Comparison of ENCODE assay signal across 9 mouse cellular contexts in genomic region chr11:89303421-89303820, GRCm38 (mm10). TPM values are rescaled to one million over a fixed set of nuclear protein-coding genes. Genes with fewer than 3 reads are reported as not detected.
A peak's percentile ranks its signal among the peaks of the same experiment; 100 is the strongest.
DNase-seq lines count a peak whose midpoint lies in the region; ATAC-seq and TF ChIP-seq lines count a peak whose summit lies in the region.
"Had no signal": no experiment of that assay in that cellular context is flagged by ENCODE, and none has a peak within 500 bp of the region (broad histone marks: within the 10 kb centered on the region; RNA-seq: fewer than 3 reads in every experiment).

No protein-coding gene starts in this region.

- peak overlapping the region; percentile 94 for H3K27ac ChIP-seq in forebrain, embryonic 15.5 days (replicated peaks)
- H3K27ac ChIP-seq in lung, embryonic 14.5 days (ENCODE audit: low read depth) = no peak overlapping the region
- H3K27ac ChIP-seq in olfactory bulb, adult 2 months (ENCODE audit: insufficient read depth, low read depth, low read length) = peak overlapping the region; percentile 52; the same call in 1 of the 2 replicates

- 2% methylated on average over 13 of the region's 16 CpGs for WGBS in forebrain, embryonic 15.5 days
- 1% methylated on average over 15 of the region's 16 CpGs for WGBS in lung, embryonic 14.5 days
- under 1% methylated on average over 16 of the region's 16 CpGs for WGBS in olfactory bulb, adult 2 months

- no peak for TF ChIP-seq POLR2A in olfactory bulb, adult 2 months (IDR thresholded peaks at IDR 0.05; ENCODE audit: insufficient read depth, low read depth, low read length)

- no peaks in the 10 kb centered on the region for H3K9me3 ChIP-seq in forebrain, embryonic 15.5 days
- no peaks in the 10 kb centered on the region for H3K9me3 ChIP-seq in lung, embryonic 14.5 days (ENCODE audit: low read depth, low read length)

- H3K4me1 ChIP-seq in forebrain, embryonic 15.5 days = peaks cover 30% of the 10 kb centered on the region
- H3K4me1 ChIP-seq in lung, embryonic 14.5 days (ENCODE audit: insufficient read depth) = peaks cover 7% of the 10 kb centered on the region
- H3K4me1 ChIP-seq in olfactory bulb, adult 2 months (ENCODE audit: control insufficient read depth, insufficient read depth, low read length) = peaks cover 7% of the 10 kb centered on the region

- H3K27me3 ChIP-seq in forebrain, embryonic 15.5 days = peaks cover 7% of the 10 kb centered on the region; the same call in 1 of the 2 replicates
- peaks cover 27% of the 10 kb centered on the region for H3K27me3 ChIP-seq in lung, embryonic 14.5 days (ENCODE audit: insufficient read depth, low read length)

- H3K9ac ChIP-seq in forebrain, embryonic 15.5 days (replicated peaks) = no peak overlapping the region
- no peak overlapping the region for H3K9ac ChIP-seq in lung, embryonic 14.5 days

- peak; percentile 58 to 68 for DNase-seq in CD8-positive naive resting alpha-beta T cell, adult 2 months (ENCODE audit: low read depth in 2 of 2, low spot score in 2 of 2)
- peak; percentile 85 to 88 for DNase-seq in heart, postnatal 14 days
- DNase-seq in layer of hippocampus, adult 18-20 months (ENCODE audit: low spot score in 2 of 2) = peak; percentile 83 to 88
- DNase-seq in lung, embryonic 14.5 days = peak; percentile 94
- peak; percentile 69 to 76 for DNase-seq in thymus, adult 18-20 months

- intact Hi-C loops in heart, postnatal 14 days (cut with DNase I) = loop anchor here (1.0 kb wide), 1 partner anchor 138 kb away; no protein-coding TSS in a partner anchor

- H3K4me2 ChIP-seq in forebrain, embryonic 15.5 days (replicated peaks) = peak overlapping the region; percentile 96
- peak overlapping the region; percentile 81 for H3K4me2 ChIP-seq in lung, embryonic 14.5 days

- no peaks in the 10 kb centered on the region for H3K36me3 ChIP-seq in forebrain, embryonic 15.5 days
- H3K36me3 ChIP-seq in lung, embryonic 14.5 days (ENCODE audit: insufficient read depth) = no peaks in the 10 kb centered on the region

- peak overlapping the region; percentile 86 for H3K4me3 ChIP-seq in forebrain, embryonic 15.5 days
- peak overlapping the region; percentile 57 for H3K4me3 ChIP-seq in lung, embryonic 14.5 days (ENCODE audit: low read depth, low read length)
- H3K4me3 ChIP-seq in olfactory bulb, adult 2 months (ENCODE audit: insufficient read depth, low read depth, low read length) = peak overlapping the region; percentile 69
- H3K4me3 ChIP-seq: erythroblast, embryonic 14.5 days had no signal

- TF ChIP-seq CTCF in lung, embryonic 14.5 days (IDR thresholded peaks at IDR 0.05; ENCODE audit: low read depth) = peak; percentile 99
- TF ChIP-seq CTCF in olfactory bulb, adult 2 months (IDR thresholded peaks at IDR 0.05; ENCODE audit: insufficient read depth, low read depth, low read length) = peak; percentile 92

- 0 out of 2 replicates have a peak, but pooled peaks have one; percentile 51 for ATAC-seq in cerebellum, adult (ENCODE audit: insufficient number of reproducible peaks, low FRiP score, low TSS enrichment)
- ATAC-seq in forebrain, embryonic 15.5 days (replicated peaks) = peak; percentile 78
- ATAC-seq in lung, embryonic 14.5 days (ENCODE audit: insufficient read depth) = peak; percentile 69

RNA-seq across cellular contexts. Expression of gene Nog, which starts 1.3 kb away (rescaled TPM):
- polyA plus RNA-seq in forebrain, embryonic 15.5 days (2015; fragmentation: Nextera tagmentation; extraction: Ambion mirVana) = 3.6 and 4.3 TPM in 2 replicates
- under 1 TPM; 0.24 to 0.31 TPM for total RNA-seq in heart, postnatal 14 days (2021)
- 10 to 100 TPM in 1 of 2 experiments, 1 to 10 TPM in 1; 9.6 to 12.7 TPM for total RNA-seq in layer of hippocampus, adult 18-20 months (2021)
- 2.8 and 2.9 TPM in 2 replicates for polyA plus RNA-seq in lung, embryonic 14.5 days (2014; fragmentation: Nextera tagmentation; extraction: Ambion mirVana)
- not detected in 2 replicates for polyA plus RNA-seq in olfactory bulb, adult 2 months (2012; ENCODE audit: insufficient read depth, insufficient read length, low replicate concordance, missing spikeins)
- polyA plus RNA-seq: erythroblast, embryonic 14.5 days had no signal
